Mouse (Mus musculus): Measurements from ENCODE around the gene Flot2.
"Not testable (repeated sequence)": the region's sequence is repeated elsewhere in the genome, so short reads cannot be mapped to it uniquely, and the experiment has no call there.

Flot2 gene

GRCm38 (mm10) chr11:78037831-78038752 lies at the start of gene Flot2:
TSS of gene Flot2 (plus strand) at chr11:78037931.
- CTCF ChIA-PET = no interaction called here

GRCm38 (mm10) chr11:77989071-77989690 lies 48.5 kb upstream of the Flot2 start:
- CTCF ChIA-PET = no interaction called here

- CTCF ChIA-PET = interaction anchor here (0.6 kb wide), 2 partner anchors 381 to 1252 kb away, joined by 3 read pairs; no protein-coding TSS in a partner anchor
Observed at GRCm38 (mm10) chr11:77995556-77995955, 42.2 kb upstream of the Flot2 start.

GRCm38 (mm10) chr11:78006446-78006845 lies 31.3 kb upstream of the Flot2 start:
- CTCF ChIA-PET = no interaction called here

GRCm38 (mm10) chr11:78019676-78020075 lies 18.1 kb upstream of the Flot2 start:
- CTCF ChIA-PET = interaction anchor here (0.6 to 1.2 kb wide), 2 partner anchors 17 to 198 kb away, joined by 4 read pairs; no protein-coding TSS in a partner anchor

- CTCF ChIA-PET = no interaction called here
Observed at GRCm38 (mm10) chr11:78023607-78024006, 14.1 kb upstream of the Flot2 start.

GRCm38 (mm10) chr11:78029240-78029639 lies 8.5 kb upstream of the Flot2 start:
- CTCF ChIA-PET = no interaction called here

- CTCF ChIA-PET = no interaction called here
Observed at GRCm38 (mm10) chr11:78030600-78030999, 7.1 kb upstream of the Flot2 start.

GRCm38 (mm10) chr11:78031389-78031788 lies 6.3 kb upstream of the Flot2 start:
- CTCF ChIA-PET = no interaction called here

GRCm38 (mm10) chr11:78031947-78032808 lies 5.6 kb upstream of the Flot2 start, which contains the start of gene Dhrs13:
TSS of gene Dhrs13 (plus strand) at chr11:78032280.
- CTCF ChIA-PET = no interaction called here

- CTCF ChIA-PET = no interaction called here
Observed at GRCm38 (mm10) chr11:78032809-78033195, 4.9 kb upstream of the Flot2 start.

GRCm38 (mm10) chr11:78033931-78034617 lies 3.7 kb upstream of the Flot2 start:
- CTCF ChIA-PET = no interaction called here

GRCm38 (mm10) chr11:78036791-78037190 lies 940 bp upstream of the Flot2 start:
- CTCF ChIA-PET = interaction anchor here (0.7 kb wide), 2 partner anchors 16 to 618 kb away, joined by 3 to 4 read pairs; no protein-coding TSS in a partner anchor

- CTCF ChIA-PET = no interaction called here
Observed at GRCm38 (mm10) chr11:78040878-78041277, 3.1 kb downstream of the Flot2 start.

- CTCF ChIA-PET = not testable (repeated sequence)
Observed at GRCm38 (mm10) chr11:78042290-78042870, 4.6 kb downstream of the Flot2 start.

GRCm38 (mm10) chr11:78044758-78045251 lies 7.1 kb downstream of the Flot2 start:
- CTCF ChIA-PET = interaction anchor here (0.5 to 0.6 kb wide), 2 partner anchors 40 to 129 kb away, joined by 5 to 12 read pairs; no protein-coding TSS in a partner anchor

- CTCF ChIA-PET = interaction anchor here (0.5 kb wide), 1 partner anchor 71 kb away, joined by 3 read pairs; no protein-coding TSS in a partner anchor
Observed at GRCm38 (mm10) chr11:78048637-78049036, 10.9 kb downstream of the Flot2 start.

GRCm38 (mm10) chr11:78053078-78053477 lies 15.3 kb downstream of the Flot2 start:
- CTCF ChIA-PET = no interaction called here

- CTCF ChIA-PET = interaction anchor here (0.5 kb wide), 1 partner anchor 134 kb away, joined by 3 read pairs; no protein-coding TSS in a partner anchor
Observed at GRCm38 (mm10) chr11:78056946-78057345, 19.2 kb downstream of the Flot2 start.
